Mouse (Mus musculus): Measurements from ENCODE around the gene Notch3.
"Not testable (repeated sequence)": the region's sequence is repeated elsewhere in the genome, so short reads cannot be mapped to it uniquely, and the experiment has no call there.

The Notch3 gene

DNA sequence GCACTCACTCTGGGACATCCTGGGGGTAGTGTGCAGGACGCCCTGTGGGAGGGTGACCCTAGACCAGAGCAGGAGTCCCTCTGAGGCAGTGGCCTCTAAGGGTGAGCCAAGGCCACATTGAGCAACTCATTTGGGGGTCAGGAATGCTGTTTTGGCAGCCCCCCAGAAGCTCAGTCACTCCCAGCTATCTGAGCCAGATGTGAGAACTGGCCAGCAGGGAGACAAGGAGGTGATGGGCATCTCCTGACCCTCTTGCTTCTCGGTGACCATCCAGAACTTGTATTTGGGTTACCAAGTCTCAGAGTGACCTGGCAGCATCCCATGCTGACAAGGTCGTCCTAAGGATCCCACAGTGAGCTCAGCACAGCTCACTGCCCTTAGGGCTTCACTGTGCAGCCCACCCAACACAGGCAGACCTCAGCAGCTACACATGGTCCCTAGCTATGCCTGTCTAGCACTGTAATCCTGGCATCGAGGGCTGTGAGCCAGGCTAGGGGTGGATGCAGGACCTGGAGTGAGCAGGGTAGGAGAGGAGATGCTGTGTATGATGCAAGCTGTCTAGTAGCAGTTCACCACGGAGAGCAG is 49.3 kb downstream of the Notch3 start:
- peak; percentile 63 for DNase-seq

DNA sequence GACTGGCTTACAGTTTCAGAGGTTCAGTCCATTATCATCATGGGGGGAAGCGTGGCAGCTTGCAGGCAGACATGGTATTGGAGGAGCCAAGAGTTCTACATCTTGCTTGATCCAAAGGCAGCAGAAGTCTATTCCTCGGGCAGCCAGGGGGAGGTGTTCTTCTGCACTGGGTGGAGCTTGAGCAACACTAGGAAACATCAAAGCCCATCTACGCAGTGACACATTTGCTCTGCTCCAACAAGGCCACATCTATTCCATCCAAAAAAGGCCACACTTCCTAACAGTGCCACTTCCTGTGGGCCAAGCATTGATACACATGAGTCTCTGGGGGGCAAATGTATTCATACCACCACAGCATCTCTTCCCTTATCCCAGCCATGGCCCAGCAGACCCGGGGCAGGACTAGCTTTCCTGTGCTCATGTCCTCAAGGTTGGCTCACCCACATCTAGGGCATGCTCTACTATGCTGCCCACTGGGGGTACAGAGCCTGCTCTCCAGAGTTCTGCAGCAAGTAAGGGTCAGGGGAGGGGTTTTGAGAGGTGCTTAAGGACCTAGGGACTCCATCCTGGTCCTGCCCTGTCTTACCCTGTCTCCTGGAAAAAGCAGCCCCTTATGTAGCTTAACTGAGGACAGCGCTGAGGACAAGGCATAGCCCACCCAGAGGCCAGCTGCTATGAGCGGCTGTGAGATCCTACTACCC is 49.9 kb downstream of the Notch3 start:
- DNase-seq, result no peak

DNA sequence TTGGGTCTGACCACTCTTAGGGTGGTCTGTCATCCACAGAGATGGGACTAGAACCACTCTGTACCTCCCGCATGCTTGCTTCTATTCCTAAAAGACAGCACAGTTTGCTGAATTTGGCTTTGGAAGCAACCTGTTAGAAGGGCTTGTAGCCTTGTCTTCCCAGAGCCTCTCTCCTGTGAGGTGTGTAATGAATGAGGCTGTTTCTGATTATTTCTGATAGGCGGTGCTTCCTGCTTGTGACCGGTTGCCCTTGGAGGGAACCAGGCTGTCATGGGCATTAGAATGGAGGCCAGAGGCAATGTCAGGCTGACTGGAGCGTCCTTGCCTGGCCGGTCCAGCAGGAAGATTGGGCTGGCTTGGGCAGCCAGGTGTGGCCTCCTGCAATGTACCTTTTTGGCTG is 52.2 kb downstream of the Notch3 start:
- not testable (repeated sequence) for DNase-seq

DNA sequence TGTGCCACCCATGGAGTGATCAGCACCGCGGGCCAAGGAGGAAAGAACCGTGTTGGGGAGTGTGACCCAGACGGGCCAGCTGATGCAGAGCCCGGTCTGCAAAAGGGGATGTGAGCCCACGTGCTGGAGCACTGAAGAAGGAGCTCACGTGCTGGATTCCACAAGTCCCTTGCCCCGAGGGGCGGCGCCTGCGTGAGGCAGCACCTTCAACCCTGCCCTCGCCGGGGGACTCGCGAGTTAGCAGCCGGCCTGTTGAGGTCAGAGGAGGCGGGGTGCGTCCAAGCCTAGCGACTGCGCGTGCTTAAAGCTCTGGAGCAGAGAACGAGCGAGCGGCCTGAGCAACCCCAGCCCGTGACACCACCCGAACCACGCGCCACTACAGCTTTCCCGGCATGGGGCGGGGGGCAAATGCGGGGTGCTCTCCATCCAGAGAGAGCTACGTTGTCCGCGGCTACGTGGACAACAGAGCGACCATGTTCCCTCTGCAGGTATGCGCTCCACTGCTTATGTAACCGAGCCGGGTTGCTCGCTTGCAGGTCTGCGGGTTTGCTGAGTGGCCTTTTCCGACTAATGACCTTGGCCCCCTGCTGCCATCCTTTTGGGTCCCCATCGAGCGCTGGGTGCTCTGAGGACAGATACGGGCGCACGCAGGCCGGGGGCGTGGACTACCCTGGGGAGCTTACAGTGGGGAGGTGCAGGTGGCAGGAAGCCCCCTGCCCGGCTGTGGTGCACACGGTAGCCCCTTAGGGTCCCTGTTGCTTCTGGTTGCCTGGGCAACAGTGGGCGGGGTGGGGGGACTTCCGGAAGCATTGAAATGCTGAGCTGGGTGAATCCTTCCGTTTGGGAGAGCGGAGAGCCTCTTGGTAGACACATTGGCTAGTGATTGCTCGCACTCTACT is 52.9 kb downstream of the Notch3 start:
- DNase-seq, result peak; percentile 57

DNA sequence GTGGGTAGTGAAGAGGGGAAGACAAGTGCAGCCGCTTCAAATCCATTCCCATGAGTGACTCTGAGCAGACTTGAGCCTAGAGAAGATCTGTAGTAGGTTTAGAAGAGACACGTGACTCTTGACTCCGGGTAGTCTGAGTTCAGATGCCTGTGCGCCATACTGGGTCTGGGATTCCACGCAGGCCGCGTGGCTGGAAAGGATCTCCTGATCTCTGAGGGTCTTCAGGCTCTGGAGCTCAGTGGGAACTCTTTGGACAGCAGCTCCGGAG is 53.5 kb downstream of the Notch3 start:
- DNase-seq, result no peak

DNA sequence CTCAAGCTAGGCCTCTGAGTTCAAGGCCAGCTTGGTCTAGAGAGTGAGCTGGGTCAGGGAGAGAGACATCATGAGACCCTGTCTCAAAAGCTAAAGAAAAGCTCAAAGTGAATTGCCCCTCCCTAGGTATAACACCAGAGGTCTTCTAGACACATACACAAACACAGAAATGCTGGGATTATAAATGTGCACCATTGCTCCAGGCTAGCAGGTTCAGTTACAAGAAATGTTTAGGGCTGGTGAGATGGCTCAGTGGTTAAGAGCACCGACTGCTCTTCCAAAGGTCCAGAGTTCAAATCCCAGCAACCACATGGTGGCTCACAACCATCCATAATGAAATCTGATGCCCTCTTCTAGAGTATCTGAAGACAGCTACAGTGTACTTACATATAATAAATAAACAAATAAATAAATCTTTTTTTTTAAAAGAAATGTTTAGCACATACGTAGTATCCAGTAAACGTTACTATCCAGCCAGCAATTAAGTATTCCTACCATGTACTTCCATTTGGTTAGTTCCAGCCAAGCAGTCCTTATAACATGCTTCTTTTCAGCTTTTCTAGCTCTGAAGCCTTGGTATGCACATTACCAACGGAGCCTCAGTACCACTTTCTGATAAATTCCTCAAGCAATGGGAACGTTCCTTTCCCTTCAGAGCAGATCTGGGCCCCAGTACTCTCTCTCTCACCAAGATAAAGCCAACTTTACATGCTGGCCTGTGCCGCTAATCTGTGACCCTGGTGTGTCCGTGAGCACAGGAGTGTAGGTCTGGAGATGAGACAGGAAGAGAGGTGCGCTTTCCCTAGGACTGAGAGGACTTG is 54.0 kb downstream of the Notch3 start:
- DNase-seq, result no peak

DNA sequence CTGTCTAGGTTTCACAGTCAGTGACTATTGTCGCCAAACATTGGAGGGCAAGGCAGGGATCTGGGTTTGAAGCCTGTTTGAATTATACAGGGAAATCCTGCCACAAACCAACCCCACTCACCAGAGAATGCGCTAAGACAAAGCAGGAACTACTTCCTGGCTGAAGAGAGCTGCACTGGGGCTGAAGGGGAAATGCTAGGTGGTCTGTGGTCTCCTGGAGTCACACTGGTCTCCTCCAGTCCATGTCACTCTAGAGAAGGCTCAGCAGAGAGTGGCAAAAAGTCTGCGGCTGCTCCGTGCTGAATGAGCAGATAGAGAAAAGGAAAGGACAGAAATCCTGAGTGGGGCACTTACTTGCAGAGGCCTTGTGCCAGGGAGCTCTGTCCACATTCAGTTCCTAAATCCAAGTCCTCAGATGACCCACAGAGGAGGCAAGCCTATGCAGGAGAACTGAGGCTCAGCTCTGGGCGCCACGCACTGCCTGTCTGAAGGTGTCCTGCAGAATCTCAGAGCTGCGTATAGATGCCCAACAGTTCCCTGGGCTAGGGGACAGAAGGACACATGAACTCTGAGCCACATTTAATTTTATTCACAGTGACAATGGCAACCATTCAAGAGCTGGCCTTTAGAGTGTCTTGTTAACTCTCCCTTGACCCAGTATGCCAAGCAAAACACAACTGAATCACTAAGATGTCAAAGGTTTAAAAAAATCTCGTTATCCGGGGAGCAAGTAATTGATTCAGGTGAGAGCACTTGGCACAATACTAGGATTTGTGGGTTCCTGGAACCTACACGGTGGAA is 55.5 kb downstream of the Notch3 start:
- DNase-seq, result no peak

DNA sequence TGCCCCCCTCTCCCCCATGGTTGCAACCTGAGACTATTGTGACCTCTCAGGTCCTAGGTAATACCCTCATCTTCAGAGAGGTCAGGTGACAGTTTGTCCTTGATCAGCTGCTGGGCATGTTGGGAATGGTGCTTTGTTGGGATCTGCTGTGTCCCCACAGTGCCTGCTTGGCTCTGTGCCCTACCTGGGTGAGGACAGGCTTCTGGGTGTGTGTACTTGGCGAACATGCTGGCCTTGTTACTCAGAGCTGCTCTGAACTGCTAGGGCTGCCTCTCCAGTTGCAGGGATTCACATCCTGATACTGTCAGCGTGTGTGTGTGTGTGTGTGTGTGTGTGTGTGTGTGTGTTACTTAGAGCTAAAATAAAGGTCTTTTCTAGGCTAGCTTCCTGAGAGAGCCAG is 56.2 kb downstream of the Notch3 start:
- no peak for DNase-seq

DNA sequence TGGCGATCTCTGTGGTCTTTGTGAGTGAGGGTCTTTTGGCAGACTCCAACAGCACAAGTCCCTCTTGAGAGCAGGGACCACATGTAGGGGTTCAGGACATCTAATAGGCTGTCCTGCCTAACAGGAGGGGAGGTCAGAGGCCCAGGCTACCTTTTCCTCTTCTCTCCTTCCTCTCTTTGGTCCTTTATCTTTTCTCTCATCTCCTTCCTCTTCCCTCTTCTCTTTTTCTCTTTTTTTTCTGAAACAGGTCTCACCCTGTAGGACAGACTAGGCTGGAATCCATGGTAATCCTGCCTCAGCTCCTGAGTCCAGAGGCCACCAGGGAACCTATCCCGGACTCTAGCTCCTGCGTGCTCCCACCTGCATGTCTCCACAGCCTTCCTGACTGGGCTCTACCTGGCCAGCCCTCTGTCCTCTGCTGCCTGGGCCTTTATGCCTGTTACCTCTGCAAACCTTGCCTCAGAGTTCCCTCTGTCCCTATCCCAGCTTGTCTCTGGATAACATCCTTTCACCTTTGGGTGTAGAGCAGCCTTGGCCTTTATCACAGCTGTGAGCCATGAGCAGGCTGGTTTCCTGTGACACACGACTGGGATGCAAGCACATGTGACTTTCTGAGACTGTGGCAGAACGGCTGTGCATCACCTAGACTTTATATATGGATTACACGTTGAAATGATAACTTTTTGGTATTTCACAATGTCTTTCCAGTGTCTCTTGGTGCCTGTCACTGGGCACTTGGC is 57.3 kb downstream of the Notch3 start:
- DNase-seq, result no peak

DNA sequence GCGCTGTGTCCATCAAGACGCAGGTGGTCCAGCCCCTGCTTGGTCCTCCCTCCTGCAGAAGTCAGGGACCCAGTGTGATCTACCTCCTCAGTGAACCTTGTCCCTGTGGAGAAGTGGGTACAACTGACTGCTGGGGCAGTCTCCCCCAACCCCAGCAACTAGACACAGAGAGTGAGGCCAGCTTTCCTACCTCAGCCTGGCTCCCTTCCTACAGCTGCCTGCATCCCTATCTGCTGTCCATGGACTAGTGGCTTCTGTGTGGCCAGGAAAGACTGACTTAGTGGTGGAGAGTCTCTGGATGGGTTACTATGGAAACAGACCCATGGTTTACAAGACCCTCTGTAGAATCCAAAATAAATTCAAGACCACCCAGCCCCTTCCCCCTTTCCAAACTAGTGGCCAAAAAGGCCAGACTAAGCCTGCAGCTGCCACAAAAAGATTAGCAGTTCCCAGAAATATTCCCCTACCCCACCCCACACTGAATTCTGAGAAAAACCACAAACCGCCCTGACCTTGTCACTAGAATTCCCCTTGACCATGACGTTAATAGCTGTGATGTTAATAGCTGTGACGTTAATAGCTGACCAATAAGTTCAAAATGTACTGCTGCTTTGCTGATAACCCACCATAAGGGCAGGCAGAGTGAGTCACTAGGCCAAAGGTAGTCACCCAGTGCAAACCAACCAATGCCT is 58.2 kb downstream of the Notch3 start:
- not testable (repeated sequence) for DNase-seq

DNA sequence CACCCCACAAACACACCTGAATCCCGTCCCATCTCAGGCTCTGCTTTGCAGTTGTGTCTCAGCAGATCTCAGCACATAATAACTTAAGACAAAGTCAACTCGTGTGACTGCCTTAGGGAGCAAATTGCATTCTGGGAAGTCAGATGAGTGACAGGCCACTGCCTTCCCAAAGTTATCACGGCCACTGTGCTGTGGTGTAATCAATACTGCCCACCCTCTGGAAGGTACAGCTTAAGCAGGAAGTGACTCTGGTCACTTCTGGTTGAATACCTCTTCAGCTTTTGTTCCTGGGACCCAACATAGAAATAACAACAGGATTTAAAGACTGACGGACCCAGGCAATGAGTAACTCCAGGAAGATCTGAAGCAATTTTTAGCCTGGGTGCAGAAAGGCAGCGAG is 58.8 kb downstream of the Notch3 start:
- DNase-seq, result no peak

DNA sequence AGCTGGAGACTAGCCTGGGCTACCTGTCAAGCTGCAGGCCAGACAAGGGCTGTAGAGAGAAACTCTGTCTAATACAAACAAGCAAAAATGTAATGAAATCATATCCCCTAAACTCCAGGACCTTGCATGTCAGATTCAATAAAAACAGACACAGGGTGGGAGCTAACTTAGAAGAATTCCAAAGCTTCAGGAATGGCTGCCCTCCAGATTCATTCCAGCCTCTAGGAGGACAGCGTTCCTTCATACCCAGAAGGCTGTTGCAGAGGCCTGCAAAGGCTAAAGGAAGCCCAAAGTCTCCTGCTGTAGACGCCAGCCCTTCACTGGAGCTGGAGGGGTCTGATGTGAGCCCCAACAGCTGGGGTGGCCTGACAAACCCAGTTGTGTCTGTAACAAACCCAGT is 60.3 kb downstream of the Notch3 start:
- DNase-seq, result no peak

DNA sequence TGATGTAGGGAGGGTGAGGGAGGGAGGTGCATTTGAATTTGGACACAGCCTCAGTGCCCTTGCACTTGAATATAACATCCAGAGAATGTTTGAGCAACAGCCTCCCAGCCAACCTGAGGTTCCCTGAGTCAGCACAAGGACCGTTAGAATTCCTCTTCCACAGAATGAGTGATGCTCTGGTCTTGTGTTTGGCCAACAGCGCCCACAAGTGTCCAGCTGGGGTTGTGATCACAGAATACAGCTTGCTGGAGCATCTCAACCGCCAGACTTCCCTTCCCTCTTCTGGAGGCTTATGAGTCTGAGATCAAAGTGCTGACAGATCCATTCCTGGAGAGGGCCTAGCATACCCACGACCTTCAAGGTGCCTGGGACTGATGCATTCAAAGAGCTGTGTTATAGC is 63.6 kb downstream of the Notch3 start:
- DNase-seq, result no peak

DNA sequence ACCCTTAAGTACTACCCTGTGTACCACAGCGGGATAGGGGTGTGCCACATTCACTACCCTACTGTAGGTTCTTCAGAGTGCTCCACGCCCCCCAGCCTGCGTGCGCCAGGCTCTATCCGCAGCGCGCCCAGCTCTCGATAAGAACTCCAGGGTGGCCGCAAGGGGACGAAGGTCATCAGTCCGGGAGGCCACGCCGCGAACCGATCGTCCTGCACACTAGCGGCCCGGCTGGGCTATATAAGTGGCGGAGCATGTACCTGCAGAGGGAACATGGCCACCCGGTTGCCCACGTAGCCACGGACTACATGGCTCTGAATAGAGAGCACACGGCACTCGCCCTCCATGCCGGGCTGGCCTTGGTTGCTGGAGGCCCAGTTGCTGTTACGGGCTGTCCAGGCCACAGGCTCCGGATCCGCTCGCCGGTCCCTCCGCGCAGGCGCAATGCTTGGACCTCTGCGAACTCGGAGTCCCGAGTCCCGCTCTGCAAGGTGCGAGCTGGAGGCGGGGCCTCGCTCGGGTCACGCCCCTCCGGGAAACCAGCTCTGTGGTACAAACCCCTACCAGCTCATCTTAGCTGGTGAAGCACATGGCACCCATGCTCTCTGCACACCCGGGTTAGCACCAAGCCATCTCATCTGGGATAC is 66.6 kb downstream of the Notch3 start:
- DNase-seq, result peak; percentile 65

DNA sequence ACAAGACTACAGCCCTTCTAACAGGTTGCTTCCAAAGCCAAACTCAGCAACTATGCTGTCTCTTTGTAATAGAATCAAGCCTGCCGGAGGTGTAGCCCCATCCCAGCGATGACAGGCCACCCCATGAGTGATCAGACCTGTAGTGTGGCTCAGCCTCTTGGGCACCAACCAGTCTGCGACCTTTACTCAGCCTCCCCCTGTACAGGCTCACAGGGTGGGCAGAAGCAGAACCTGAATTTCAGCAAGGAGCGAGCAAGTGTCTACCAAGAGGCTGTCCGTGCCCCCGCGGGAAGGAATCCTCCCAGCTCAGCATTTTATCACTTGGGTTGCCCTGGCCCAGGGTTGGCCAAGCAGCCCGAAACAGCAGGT is 67.1 kb downstream of the Notch3 start:
- no peak for DNase-seq

DNA sequence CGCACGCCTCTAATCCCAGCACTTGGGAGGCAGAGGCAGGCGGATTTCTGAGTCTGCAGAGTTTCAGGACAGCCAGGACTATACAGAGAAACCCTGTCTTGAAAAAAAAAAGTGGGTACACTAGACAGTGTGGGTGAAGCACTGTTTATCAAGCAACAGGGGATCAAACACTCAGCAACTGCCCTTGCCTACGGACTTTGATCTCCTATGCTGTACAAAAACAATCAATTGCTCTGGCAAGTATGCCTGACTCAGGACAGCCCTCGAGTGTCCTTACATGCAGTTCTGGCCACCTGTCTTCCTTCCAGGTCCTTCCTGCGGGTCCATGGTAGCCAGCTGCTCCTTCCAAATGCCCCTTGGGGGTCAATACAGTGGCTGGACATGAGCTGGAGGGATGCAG is 67.7 kb downstream of the Notch3 start:
- DNase-seq, result not testable (repeated sequence)

DNA sequence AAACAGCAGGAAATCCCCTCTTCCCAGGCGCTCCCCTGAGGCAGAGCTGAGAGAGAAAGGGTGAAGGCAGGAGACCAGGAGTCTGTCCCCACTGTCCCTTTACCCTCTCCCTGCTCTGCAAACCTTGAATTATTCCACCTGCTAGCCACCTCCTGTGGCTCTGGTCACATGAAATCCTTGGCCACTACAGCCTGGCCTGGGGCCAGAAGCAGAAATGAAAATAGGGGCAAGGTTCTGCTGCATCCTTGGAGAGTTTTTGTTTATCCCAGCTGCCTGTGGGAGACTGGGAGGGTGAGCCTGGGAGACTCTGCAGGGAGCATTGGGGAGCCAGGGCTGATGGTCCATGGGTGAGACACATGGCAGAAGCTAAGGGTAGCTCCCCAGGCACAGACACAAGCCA is 69.0 kb downstream of the Notch3 start:
- no peak for DNase-seq

DNA sequence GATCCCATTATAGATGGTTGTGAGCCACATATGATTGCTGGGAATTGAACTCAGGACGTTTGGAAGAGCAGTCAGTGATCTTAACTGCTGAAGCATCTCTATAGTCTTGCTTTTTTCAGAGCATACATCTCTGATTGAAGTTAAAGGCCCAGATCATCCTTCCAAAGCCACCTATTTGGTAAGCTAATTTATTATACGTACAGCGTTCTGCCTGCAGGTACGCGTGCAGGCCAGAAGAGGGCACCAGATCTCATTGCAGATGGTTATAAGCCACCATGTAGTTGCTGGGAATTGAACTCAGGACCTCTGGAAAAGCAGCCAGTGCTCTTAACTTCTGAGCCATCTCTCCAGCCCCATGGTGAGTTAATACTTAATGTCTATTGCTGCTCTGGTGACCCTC is 73.8 kb downstream of the Notch3 start:
- DNase-seq, result no peak

DNA sequence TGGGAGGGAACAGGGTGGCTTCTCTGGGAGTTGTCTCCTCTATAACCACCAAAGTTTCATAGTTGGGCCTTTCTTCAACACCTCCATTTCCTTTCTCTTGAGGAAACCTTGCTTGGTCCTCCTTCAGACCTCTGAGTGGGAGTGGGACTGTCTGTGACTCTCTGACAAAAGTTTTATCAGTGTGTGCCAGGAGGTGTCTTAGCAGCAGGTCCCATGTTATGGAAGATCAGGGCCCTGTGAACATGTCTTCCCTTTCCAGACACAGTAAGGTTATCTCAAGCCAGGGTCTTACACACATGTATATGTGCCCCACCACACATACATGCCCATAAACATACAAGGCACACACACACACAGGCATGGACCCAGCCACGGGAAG is 74.4 kb downstream of the Notch3 start:
- DNase-seq, result no peak

DNA sequence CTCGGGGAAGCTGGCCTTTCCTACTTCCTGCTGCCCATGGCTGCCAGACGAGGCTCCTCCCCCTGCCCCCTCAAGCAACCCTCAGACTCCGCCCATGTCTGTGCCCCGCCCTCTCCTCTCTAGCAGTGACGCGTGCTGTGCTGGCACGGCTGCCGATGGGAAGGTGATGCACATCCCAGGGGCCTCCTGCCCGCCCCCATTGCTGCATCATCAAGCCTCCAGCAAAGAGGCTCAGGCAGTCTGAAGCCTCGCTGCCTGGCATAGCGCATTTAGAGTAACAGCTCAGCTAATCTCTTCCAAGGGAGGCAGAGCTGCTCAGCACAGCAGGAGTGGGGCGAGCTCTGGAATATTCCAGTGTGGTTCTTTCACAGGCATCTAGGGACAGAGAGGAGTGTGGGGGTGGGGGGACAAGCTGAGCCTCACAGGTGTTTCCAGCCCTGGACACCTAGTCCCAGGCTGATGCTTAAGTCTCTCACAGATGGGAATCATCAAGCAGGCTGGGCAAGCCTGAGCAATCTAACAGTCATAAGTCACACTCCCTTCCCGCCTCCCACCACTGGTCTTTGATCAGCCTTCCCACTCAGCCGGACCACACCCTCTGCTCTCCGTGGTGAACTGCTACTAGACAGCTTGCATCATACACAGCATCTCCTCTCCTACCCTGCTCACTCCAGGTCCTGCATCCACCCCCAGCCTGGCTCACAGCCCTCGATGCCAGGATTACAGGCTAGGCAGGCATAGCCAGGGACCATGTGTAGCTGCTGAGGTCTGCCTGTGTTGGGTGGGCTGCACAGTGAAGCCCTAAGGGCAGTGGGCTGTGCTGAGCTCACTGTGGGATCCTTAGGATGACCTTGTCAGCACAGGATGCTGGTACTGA is 75.0 kb downstream of the Notch3 start:
- peak; percentile 85 for DNase-seq

Measured in lung, postnatal 14 days (tissue).